Mouse (Mus musculus) central nervous system, embryonic 14 days (tissue): Measurements from ENCODE around the gene Tmco2. TPM values are rescaled to one million over a fixed set of nuclear protein-coding genes. Genes with fewer than 3 reads are reported as not detected.

Source experiments
- polyA plus RNA-seq: library from polyadenylated mRNA; depleted of rRNA; stranded (reverse); fragments of >200 nt; gene quantifications from 2 replicates; pipeline ENCODE4 v1.2.3, GENCODE M21; 2012; rRNA removed

Gene Tmco2
- not detected in 2 replicates for polyA plus RNA-seq

GRCm38 (mm10) chr4:121109126-121109525 is at the start of gene Tmco2:
Tmco2 (minus strand) TSS chr4:121109226.

GRCm38 (mm10) chr4:121097650-121098378 is 11.2 kb downstream of the Tmco2 start, which contains the start of gene Zmpste24:
Zmpste24 (minus strand) TSS chr4:121098241.

Other genes starting within 250 kb of the Tmco2 start
- 35.8 and 38.5 TPM in 2 replicates for gene Exo5, start 184.2 kb downstream of the Tmco2 start, polyA plus RNA-seq
- 3.7 and 4.4 TPM in 2 replicates for gene Zfp69, start 157.5 kb downstream of the Tmco2 start, polyA plus RNA-seq
- 38.3 and 41.2 TPM in 2 replicates for gene Smap2, start 92.0 kb downstream of the Tmco2 start, polyA plus RNA-seq
- gene Col9a2, start 69.8 kb downstream of the Tmco2 start, polyA plus RNA-seq = 19.1 and 113 TPM in 2 replicates
- gene Zmpste24, start 11.0 kb downstream of the Tmco2 start, polyA plus RNA-seq = 17.9 and 18.0 TPM in 2 replicates
- gene Rlf, start 105.9 kb upstream of the Tmco2 start, polyA plus RNA-seq = 20.7 and 22.0 TPM in 2 replicates
- gene Gm12888, start 215.7 kb upstream of the Tmco2 start, polyA plus RNA-seq = not detected in 2 replicates